Mouse (Mus musculus): ENCODE results near the gene Clmn.

DNA sequence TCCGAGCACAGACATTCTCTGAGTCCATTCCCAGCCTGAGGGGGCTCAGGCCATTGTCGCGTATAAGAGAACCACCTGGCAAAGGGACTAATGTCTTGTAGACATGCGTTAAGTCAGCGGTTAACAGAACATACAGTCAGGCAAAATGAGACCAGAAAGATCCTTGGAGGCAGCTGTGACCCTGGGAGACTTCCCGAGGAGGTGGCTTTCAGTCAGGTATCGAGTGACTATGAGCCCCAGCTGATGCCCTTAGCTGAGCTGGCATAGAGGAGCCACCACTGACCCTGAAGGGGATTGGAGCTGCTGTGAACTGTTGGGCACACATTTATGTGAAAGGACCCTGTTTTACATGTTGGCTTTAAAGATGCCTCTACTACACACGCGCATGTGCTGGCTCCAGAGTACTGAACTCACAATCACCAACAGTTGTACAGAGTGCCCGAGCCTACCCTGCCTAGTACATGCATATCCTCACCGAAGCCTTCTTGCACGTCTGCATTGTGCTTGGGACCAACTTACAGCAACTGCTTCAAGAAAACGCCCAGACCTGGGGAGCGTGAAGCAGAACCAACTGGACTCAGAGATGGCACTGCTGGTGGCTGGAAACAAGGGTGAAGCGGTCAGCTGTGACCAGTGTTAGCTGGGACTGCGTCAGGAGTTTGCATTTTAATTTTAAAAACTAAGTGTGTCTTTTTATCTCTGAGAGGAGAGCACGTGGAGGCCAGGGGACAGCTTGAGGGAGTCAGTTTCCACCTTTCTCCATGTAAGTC lies 34.0 kb downstream of the Clmn start:
- no peak for TF ChIP-seq EP300 (IDR thresholded peaks at IDR 0.05; ENCODE audit: low read depth)
- TF ChIP-seq CTCF (IDR thresholded peaks at IDR 0.05; ENCODE audit: low read depth), result no peak

Measured in heart, postnatal 0 days (tissue).